Mouse (Mus musculus): ENCODE measurements at regions not wholly inside any gene's neighbourhood (a gene's known extent, or its start where the extent isn't known, plus 50 kb on each side); places are given as distances from the start of the nearest gene placed in this dataset.
"Not testable (repeated sequence)": the region's sequence is repeated elsewhere in the genome, so short reads cannot be mapped to it uniquely, and the experiment has no call there.

DNA sequence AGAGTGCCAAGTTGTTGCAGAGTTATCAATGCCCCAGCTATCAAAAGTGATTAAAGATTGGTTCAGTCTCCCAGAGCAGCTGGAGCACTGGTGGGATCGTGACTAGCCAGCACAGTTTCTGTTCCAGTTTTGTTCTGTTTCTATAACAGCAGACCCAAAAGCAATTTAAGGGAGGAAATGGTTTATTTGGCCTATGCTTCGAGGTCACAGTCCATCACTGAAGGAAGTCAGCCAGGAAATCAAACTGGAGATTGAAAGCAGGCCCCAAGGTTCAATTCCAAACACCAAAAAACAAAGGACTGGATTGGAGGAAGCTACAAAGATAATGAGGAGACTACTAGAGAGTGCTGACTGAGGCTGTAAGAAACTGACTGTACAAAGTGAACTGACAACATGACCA, 107.6 kb upstream of the Trim24 start:
- no peak overlapping the region for H3K27ac ChIP-seq (replicated peaks; ENCODE audit: insufficient read depth, low read depth, low read length)

GRCm38 (mm10) chr6:37767690-37768089, 102.9 kb upstream of the Trim24 start:
- H3K79me2 ChIP-seq (ENCODE audit: control insufficient read depth, insufficient read depth, low read length), result no peaks in the 10 kb centered on the region
- H3K4me3 ChIP-seq (ENCODE audit: insufficient read depth, low read depth, low read length), result no peak overlapping the region
- TF ChIP-seq CTCF (IDR thresholded peaks at IDR 0.05; ENCODE audit: low read depth, low read length) (no peak), POLR2A (IDR thresholded peaks at IDR 0.05; ENCODE audit: extremely low read depth, insufficient read depth, low read length) (no peak)
- no peak overlapping the region for H3K27ac ChIP-seq (replicated peaks; ENCODE audit: insufficient read depth, low read depth, low read length)
- no peaks in the 10 kb centered on the region for H3K36me3 ChIP-seq (ENCODE audit: control insufficient read depth, insufficient read depth, low read length)
- no peaks in the 10 kb centered on the region for H3K27me3 ChIP-seq (ENCODE audit: control insufficient read depth, insufficient read depth, low read length)
- DNase-seq (ENCODE audit: extremely low read depth, low read depth, low spot score), result peak; percentile 61
- H3K4me1 ChIP-seq (ENCODE audit: control insufficient read depth, insufficient read depth, low read length), result peaks cover 3% of the 10 kb centered on the region; the same call in 1 of the 2 replicates
- H3K9ac ChIP-seq (ENCODE audit: low read depth, low read length), result no peak overlapping the region

More for the DNA sequence above, 107.6 kb upstream of the Trim24 start:
- Histone ChIP-seq H3K9ac (ENCODE audit: low read depth, low read length) (no peak overlapping the region), H3K4me3 (ENCODE audit: insufficient read depth, low read depth, low read length) (no peak overlapping the region), H3K27me3 (ENCODE audit: control insufficient read depth, insufficient read depth, low read length) (no peaks in the 10 kb centered on the region; the same call in 1 of the 2 replicates), H3K36me3 (ENCODE audit: control insufficient read depth, insufficient read depth, low read length) (no peaks in the 10 kb centered on the region), H3K79me2 (ENCODE audit: control insufficient read depth, insufficient read depth, low read length) (no peaks in the 10 kb centered on the region), H3K4me1 (ENCODE audit: control insufficient read depth, insufficient read depth, low read length) (peaks cover 3% of the 10 kb centered on the region; the same call in 1 of the 2 replicates)
- WGBS, result 46% methylated on average over 2 of the region's 2 CpGs
- TF ChIP-seq POLR2A (IDR thresholded peaks at IDR 0.05; ENCODE audit: extremely low read depth, insufficient read depth, low read length), result no peak
- no peak for TF ChIP-seq CTCF (IDR thresholded peaks at IDR 0.05; ENCODE audit: low read depth, low read length)
- peak; percentile 57 for DNase-seq (ENCODE audit: extremely low read depth, low read depth, low spot score)

DNA sequence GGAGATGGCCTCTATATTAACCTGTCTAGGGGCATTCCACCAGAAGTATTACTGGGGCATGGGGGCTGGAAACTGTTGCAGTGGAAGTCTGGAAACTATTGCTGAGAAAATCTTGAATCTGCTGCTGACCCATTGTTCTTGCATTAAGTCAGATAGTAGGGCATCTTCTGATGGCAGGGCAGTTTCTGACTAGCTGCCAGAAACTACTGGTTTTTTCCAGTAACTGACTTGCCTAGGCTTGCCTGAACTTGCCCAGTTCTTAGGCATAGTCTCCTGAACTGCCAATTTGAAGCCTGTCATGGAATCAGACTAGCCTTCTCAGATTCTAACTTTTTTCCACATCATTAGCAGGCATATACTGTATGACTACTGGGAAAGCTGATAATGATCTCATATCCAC, 97.3 kb upstream of the Trim24 start:
- Histone ChIP-seq H3K9ac (ENCODE audit: low read depth, low read length) (no peak overlapping the region), H3K36me3 (ENCODE audit: control insufficient read depth, insufficient read depth, low read length) (no peaks in the 10 kb centered on the region), H3K27me3 (ENCODE audit: control insufficient read depth, insufficient read depth, low read length) (no peaks in the 10 kb centered on the region), H3K4me3 (ENCODE audit: insufficient read depth, low read depth, low read length) (no peak overlapping the region), H3K79me2 (ENCODE audit: control insufficient read depth, insufficient read depth, low read length) (no peaks in the 10 kb centered on the region), H3K4me1 (ENCODE audit: control insufficient read depth, insufficient read depth, low read length) (peaks cover 5% of the 10 kb centered on the region; the same call in 1 of the 2 replicates), H3K27ac (replicated peaks; ENCODE audit: insufficient read depth, low read depth, low read length) (no peak overlapping the region)
- no peak for DNase-seq (ENCODE audit: extremely low read depth, low read depth, low spot score)
- TF ChIP-seq POLR2A (IDR thresholded peaks at IDR 0.05; ENCODE audit: extremely low read depth, insufficient read depth, low read length) (no peak), CTCF (IDR thresholded peaks at IDR 0.05; ENCODE audit: low read depth, low read length) (no peak)

- peaks cover 12% of the 10 kb centered on the region; the same call in 1 of the 2 replicates for H3K4me1 ChIP-seq (ENCODE audit: control insufficient read depth, insufficient read depth, low read length)
- no peak for TF ChIP-seq POLR2A (IDR thresholded peaks at IDR 0.05; ENCODE audit: extremely low read depth, insufficient read depth, low read length)
- TF ChIP-seq CTCF (IDR thresholded peaks at IDR 0.05; ENCODE audit: low read depth, low read length), result no peak
- peak; percentile 98 for DNase-seq (ENCODE audit: extremely low read depth, low read depth, low spot score)
- no peak overlapping the region for H3K4me3 ChIP-seq (ENCODE audit: insufficient read depth, low read depth, low read length)
- H3K27ac ChIP-seq (replicated peaks; ENCODE audit: insufficient read depth, low read depth, low read length), result peak overlapping the region; percentile 40; the same call in 1 of the 2 replicates
- H3K36me3 ChIP-seq (ENCODE audit: control insufficient read depth, insufficient read depth, low read length), result no peaks in the 10 kb centered on the region
- no peaks in the 10 kb centered on the region for H3K27me3 ChIP-seq (ENCODE audit: control insufficient read depth, insufficient read depth, low read length)
- H3K9ac ChIP-seq (ENCODE audit: low read depth, low read length), result no peak overlapping the region
- H3K79me2 ChIP-seq (ENCODE audit: control insufficient read depth, insufficient read depth, low read length), result no peaks in the 10 kb centered on the region
Measured at GRCm38 (mm10) chr6:37775151-37775550, 95.5 kb upstream of the Trim24 start.

- Histone ChIP-seq H3K4me3 (ENCODE audit: insufficient read depth, low read depth, low read length) (no peak overlapping the region), H3K27me3 (ENCODE audit: control insufficient read depth, insufficient read depth, low read length) (no peaks in the 10 kb centered on the region), H3K4me1 (ENCODE audit: control insufficient read depth, insufficient read depth, low read length) (peaks cover 23% of the 10 kb centered on the region), H3K36me3 (ENCODE audit: control insufficient read depth, insufficient read depth, low read length) (no peaks in the 10 kb centered on the region), H3K79me2 (ENCODE audit: control insufficient read depth, insufficient read depth, low read length) (no peaks in the 10 kb centered on the region), H3K27ac (replicated peaks; ENCODE audit: insufficient read depth, low read depth, low read length) (peak overlapping the region; percentile 85), H3K9ac (ENCODE audit: low read depth, low read length) (peak overlapping the region; percentile 55)
- peak; percentile 97 for DNase-seq (ENCODE audit: extremely low read depth, low read depth, low spot score)
- TF ChIP-seq POLR2A (IDR thresholded peaks at IDR 0.05; ENCODE audit: extremely low read depth, insufficient read depth, low read length) (no peak), CTCF (IDR thresholded peaks at IDR 0.05; ENCODE audit: low read depth, low read length) (no peak)
Measured at GRCm38 (mm10) chr6:37779893-37780292, 90.7 kb upstream of the Trim24 start.

- TF ChIP-seq CTCF (IDR thresholded peaks at IDR 0.05; ENCODE audit: low read depth, low read length), result no peak
- TF ChIP-seq POLR2A (IDR thresholded peaks at IDR 0.05; ENCODE audit: extremely low read depth, insufficient read depth, low read length), result no peak
Measured at GRCm38 (mm10) chr6:37781894-37782293, 88.7 kb upstream of the Trim24 start.

DNA sequence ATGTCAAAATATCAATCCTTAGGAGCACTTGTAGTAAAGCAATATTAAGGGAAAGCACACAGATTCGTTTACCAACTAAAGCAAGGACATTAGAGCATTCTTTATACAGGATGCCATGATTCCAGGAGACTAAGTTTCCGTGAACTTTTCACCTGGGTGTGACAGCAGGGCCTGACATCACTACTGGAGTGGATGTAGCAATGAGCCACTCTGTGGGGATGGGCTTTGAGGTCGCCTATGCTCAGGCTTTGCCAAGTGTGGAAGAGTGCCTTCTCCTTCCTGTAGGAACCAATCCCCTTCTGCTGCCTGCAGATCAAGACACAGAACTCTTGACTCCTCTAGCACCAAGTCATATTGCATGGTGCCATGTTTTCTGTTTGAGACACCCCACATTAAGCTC, 85.3 kb upstream of the Trim24 start:
- peak; percentile 50 for DNase-seq (ENCODE audit: extremely low read depth, low read depth, low spot score)
- not testable (repeated sequence) for H3K79me2 ChIP-seq (ENCODE audit: control insufficient read depth, insufficient read depth, low read length); H3K27ac ChIP-seq (replicated peaks; ENCODE audit: insufficient read depth, low read depth, low read length); H3K9ac ChIP-seq (ENCODE audit: low read depth, low read length); H3K36me3 ChIP-seq (ENCODE audit: control insufficient read depth, insufficient read depth, low read length); H3K27me3 ChIP-seq (ENCODE audit: control insufficient read depth, insufficient read depth, low read length); H3K4me3 ChIP-seq (ENCODE audit: insufficient read depth, low read depth, low read length)
- WGBS, result 72% methylated on average over 3 of the region's 3 CpGs
- peaks cover 10% of the 10 kb centered on the region for H3K4me1 ChIP-seq (ENCODE audit: control insufficient read depth, insufficient read depth, low read length)

More at GRCm38 (mm10) chr6:37781894-37782293, 88.7 kb upstream of the Trim24 start:
- Histone ChIP-seq H3K36me3 (ENCODE audit: control insufficient read depth, insufficient read depth, low read length) (no peaks in the 10 kb centered on the region), H3K4me1 (ENCODE audit: control insufficient read depth, insufficient read depth, low read length) (peaks cover 19% of the 10 kb centered on the region), H3K4me3 (ENCODE audit: insufficient read depth, low read depth, low read length) (no peak overlapping the region), H3K79me2 (ENCODE audit: control insufficient read depth, insufficient read depth, low read length) (no peaks in the 10 kb centered on the region), H3K9ac (ENCODE audit: low read depth, low read length) (no peak overlapping the region), H3K27me3 (ENCODE audit: control insufficient read depth, insufficient read depth, low read length) (no peaks in the 10 kb centered on the region), H3K27ac (replicated peaks; ENCODE audit: insufficient read depth, low read depth, low read length) (peak overlapping the region; percentile 96)
- DNase-seq (ENCODE audit: extremely low read depth, low read depth, low spot score), result peak; percentile 97

All from liver, adult 2 months (tissue).